Mouse (Mus musculus): ENCODE results near the gene Mrpl27. TPM values are rescaled to one million over a fixed set of nuclear protein-coding genes. Genes with fewer than 3 reads are reported as not detected.

Mrpl27 gene
- polyA plus RNA-seq, 1 experiment from 2014 or later = 81.4 TPM

- peaks cover 18% of the 10 kb centered on the region for H3K4me1 ChIP-seq (ENCODE audit: insufficient read depth)
- H3K9me3 ChIP-seq (ENCODE audit: low read length) = no peaks in the 10 kb centered on the region
- peak overlapping the region; percentile 67 for H3K4me2 ChIP-seq (ENCODE audit: low read depth, low read length)
- peaks cover 7% of the 10 kb centered on the region for H3K36me3 ChIP-seq (replicated peaks; ENCODE audit: insufficient read depth, low read length)
- TF ChIP-seq CTCF (IDR thresholded peaks at IDR 0.05; ENCODE audit: low read depth) (no peak), EP300 (IDR thresholded peaks at IDR 0.05; ENCODE audit: low read depth) (no peak)
- ATAC-seq (no peak), DNase-seq (no peak)
- no peak overlapping the region for H3K27ac ChIP-seq (ENCODE audit: low read depth)
- H3K9ac ChIP-seq (replicated peaks) = peak overlapping the region; percentile 67; the same call in 1 of the 2 replicates
- WGBS (ENCODE audit: insufficient replicate concordance) = 42% methylated on average over 8 of the region's 8 CpGs
- H3K27me3 ChIP-seq (ENCODE audit: insufficient read depth, low read length) = no peaks in the 10 kb centered on the region
- H3K4me3 ChIP-seq (ENCODE audit: low read depth, low read length) = peak overlapping the region; percentile 65
Measured at GRCm38 (mm10) chr11:94652973-94653372, 594 bp upstream of the Mrpl27 start.

DNA sequence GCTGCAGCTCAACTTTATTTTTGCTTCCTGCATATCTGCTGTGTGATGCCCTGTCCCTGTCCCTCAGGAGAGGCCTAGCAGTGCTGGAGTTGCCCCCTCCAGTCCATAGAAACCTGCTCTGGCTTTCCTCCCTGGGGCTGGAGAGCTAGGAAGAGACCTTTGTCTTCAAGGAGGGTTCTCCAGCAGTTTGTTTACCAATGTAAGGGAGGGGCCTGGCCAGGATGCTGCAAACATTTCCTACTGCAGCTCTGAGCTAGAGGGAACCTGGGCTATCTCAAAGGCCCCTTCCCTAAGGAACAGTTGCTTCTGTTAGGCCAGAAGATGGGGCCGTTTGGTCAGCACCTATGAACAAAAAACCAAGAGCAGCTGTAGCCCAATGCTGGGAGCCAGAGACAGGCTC lies 7.8 kb downstream of the Mrpl27 start:
- Histone ChIP-seq H3K4me3 (ENCODE audit: low read depth, low read length) (no peak overlapping the region), H3K9ac (replicated peaks) (no peak overlapping the region), H3K36me3 (replicated peaks; ENCODE audit: insufficient read depth, low read length) (peaks cover 25% of the 10 kb centered on the region), H3K9me3 (ENCODE audit: low read length) (no peaks in the 10 kb centered on the region), H3K4me2 (ENCODE audit: low read depth, low read length) (no peak overlapping the region), H3K4me1 (ENCODE audit: insufficient read depth) (no peaks in the 10 kb centered on the region), H3K27ac (ENCODE audit: low read depth) (no peak overlapping the region), H3K27me3 (ENCODE audit: insufficient read depth, low read length) (no peaks in the 10 kb centered on the region)
- TF ChIP-seq CTCF (IDR thresholded peaks at IDR 0.05; ENCODE audit: low read depth) (no peak), EP300 (IDR thresholded peaks at IDR 0.05; ENCODE audit: low read depth) (no peak)
- DNase-seq (no peak), ATAC-seq (no peak)
- 52% methylated on average over 1 of the region's 1 CpGs for WGBS (ENCODE audit: insufficient replicate concordance)

DNA sequence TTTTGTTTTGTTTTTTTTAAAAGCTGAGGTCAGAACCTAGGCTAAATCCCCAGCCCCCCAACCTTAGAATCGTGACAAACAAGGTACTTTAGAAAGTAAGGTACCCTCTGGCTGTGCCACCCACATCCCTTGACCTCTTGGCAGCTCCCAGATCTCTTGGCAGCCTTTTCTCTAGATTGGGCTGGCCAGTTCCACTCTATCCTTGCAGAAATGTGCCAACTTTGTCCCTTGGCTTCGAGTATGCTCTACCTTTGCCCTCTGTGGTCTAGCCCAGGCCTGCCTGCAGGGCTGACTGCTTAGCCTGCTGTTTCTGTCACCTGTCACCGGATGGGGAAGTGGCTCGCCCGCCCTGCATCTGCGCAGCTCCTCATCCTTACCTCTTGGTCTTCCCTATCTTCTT lies 11.7 kb downstream of the Mrpl27 start:
- TF ChIP-seq CTCF (IDR thresholded peaks at IDR 0.05; ENCODE audit: low read depth) (no peak), EP300 (IDR thresholded peaks at IDR 0.05; ENCODE audit: low read depth) (no peak)
- ATAC-seq = no peak
- H3K36me3 ChIP-seq (replicated peaks; ENCODE audit: insufficient read depth, low read length) = peaks cover 31% of the 10 kb centered on the region
- H3K4me1 ChIP-seq (ENCODE audit: insufficient read depth) = no peaks in the 10 kb centered on the region
- no peak overlapping the region for H3K9ac ChIP-seq (replicated peaks)
- no peak overlapping the region for H3K4me3 ChIP-seq (ENCODE audit: low read depth, low read length)
- H3K27me3 ChIP-seq (ENCODE audit: insufficient read depth, low read length) = no peaks in the 10 kb centered on the region
- H3K4me2 ChIP-seq (ENCODE audit: low read depth, low read length) = no peak overlapping the region
- H3K27ac ChIP-seq (ENCODE audit: low read depth) = no peak overlapping the region
- WGBS (ENCODE audit: insufficient replicate concordance) = 75% methylated on average over 6 of the region's 6 CpGs
- DNase-seq = no peak
- H3K9me3 ChIP-seq (ENCODE audit: low read length) = no peaks in the 10 kb centered on the region

DNA sequence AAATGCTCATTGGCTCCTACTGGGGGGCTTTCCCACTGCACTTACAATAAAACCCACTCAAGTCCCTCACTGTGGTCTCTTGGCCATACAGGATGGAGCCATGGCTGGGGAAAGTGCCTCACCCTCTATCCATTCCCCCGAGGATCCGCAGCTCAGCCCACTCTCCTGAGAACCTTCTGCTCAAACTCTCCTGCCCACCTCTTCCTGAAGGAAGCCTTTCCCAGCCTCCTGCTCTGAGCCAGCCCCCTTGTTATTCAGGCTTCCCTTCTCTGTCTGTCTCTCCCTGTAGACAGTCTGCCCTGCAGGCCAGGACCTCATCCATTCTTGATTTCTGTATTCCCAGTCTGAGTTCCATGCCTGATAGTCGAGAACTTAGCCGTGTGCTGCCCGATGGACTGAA lies 21.4 kb downstream of the Mrpl27 start:
- ATAC-seq (no peak), DNase-seq (no peak)
- H3K9me3 ChIP-seq (ENCODE audit: low read length) = no peaks in the 10 kb centered on the region
- 74% methylated on average over 5 of the region's 5 CpGs for WGBS (ENCODE audit: insufficient replicate concordance)
- H3K4me2 ChIP-seq (ENCODE audit: low read depth, low read length) = no peak overlapping the region
- TF ChIP-seq EP300 (IDR thresholded peaks at IDR 0.05; ENCODE audit: low read depth) (no peak), CTCF (IDR thresholded peaks at IDR 0.05; ENCODE audit: low read depth) (no peak)
- H3K36me3 ChIP-seq (replicated peaks; ENCODE audit: insufficient read depth, low read length) = peaks cover 1% of the 10 kb centered on the region; the same call in 1 of the 2 replicates
- no peak overlapping the region for H3K4me3 ChIP-seq (ENCODE audit: low read depth, low read length)
- no peaks in the 10 kb centered on the region for H3K27me3 ChIP-seq (ENCODE audit: insufficient read depth, low read length)
- H3K27ac ChIP-seq (ENCODE audit: low read depth) = no peak overlapping the region
- no peak overlapping the region for H3K9ac ChIP-seq (replicated peaks)
- H3K4me1 ChIP-seq (ENCODE audit: insufficient read depth) = 0 out of 2 replicates have a peak, but pooled peaks cover 8% of the 10 kb centered on the region

DNA sequence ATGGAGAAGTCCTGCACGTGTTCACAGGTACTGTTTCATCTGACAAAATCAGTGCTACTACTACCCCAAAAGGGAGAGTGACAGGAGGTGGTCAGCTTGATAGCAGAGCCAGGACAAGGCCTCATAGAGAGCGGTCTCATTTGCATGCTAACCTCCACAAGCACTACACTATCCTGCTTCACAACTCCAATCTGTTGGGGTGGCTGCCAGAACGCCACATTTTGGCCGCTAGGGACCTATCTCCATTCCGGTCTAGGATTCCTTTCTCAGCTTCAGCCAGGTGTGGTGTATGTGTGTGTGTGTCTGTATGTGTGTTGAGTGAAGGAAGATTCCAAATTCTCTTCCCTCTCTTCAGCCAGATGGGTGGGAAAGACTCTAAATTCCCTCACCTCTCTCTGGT lies 21.9 kb downstream of the Mrpl27 start:
- DNase-seq (no peak), ATAC-seq (no peak)
- Histone ChIP-seq H3K27ac (ENCODE audit: low read depth) (no peak overlapping the region), H3K4me1 (ENCODE audit: insufficient read depth) (0 out of 2 replicates have a peak, but pooled peaks cover 8% of the 10 kb centered on the region), H3K9ac (replicated peaks) (no peak overlapping the region), H3K4me2 (ENCODE audit: low read depth, low read length) (no peak overlapping the region), H3K9me3 (ENCODE audit: low read length) (no peaks in the 10 kb centered on the region), H3K27me3 (ENCODE audit: insufficient read depth, low read length) (no peaks in the 10 kb centered on the region), H3K4me3 (ENCODE audit: low read depth, low read length) (no peak overlapping the region), H3K36me3 (replicated peaks; ENCODE audit: insufficient read depth, low read length) (no peaks in the 10 kb centered on the region)
- TF ChIP-seq EP300 (IDR thresholded peaks at IDR 0.05; ENCODE audit: low read depth) (no peak), CTCF (IDR thresholded peaks at IDR 0.05; ENCODE audit: low read depth) (no peak)
- 74% methylated on average over 5 of the region's 5 CpGs for WGBS (ENCODE audit: insufficient replicate concordance)

DNA sequence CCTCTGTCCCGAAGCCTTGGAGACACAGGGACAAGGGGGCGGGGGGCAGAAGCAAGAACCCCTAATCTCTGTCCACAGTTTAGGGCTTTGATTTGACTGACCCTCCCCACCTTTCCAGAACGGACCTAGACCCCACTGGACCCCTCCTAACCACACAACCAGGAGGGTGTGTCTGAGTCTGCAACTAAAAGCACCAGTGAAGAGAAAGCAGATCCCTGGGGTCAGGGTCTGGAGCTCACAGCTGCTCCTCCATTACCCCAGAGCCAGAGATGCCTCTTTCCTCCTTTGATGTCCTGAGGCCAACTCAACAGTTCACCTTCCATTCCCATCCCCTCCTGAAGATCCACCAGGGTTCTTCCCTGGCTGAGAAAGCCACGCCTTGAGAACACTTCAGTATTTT lies 22.7 kb downstream of the Mrpl27 start:
- Histone ChIP-seq H3K27ac (ENCODE audit: low read depth) (no peak overlapping the region), H3K4me3 (ENCODE audit: low read depth, low read length) (peak overlapping the region; percentile 75), H3K27me3 (ENCODE audit: insufficient read depth, low read length) (no peaks in the 10 kb centered on the region), H3K4me1 (ENCODE audit: insufficient read depth) (0 out of 2 replicates have a peak, but pooled peaks cover 8% of the 10 kb centered on the region), H3K9ac (replicated peaks) (peak overlapping the region; percentile 86), H3K9me3 (ENCODE audit: low read length) (no peaks in the 10 kb centered on the region), H3K36me3 (replicated peaks; ENCODE audit: insufficient read depth, low read length) (no peaks in the 10 kb centered on the region), H3K4me2 (ENCODE audit: low read depth, low read length) (peak overlapping the region; percentile 78)
- WGBS (ENCODE audit: insufficient replicate concordance) = 55% methylated on average over 4 of the region's 4 CpGs
- no peak for TF ChIP-seq EP300 (IDR thresholded peaks at IDR 0.05; ENCODE audit: low read depth)
- TF ChIP-seq CTCF (IDR thresholded peaks at IDR 0.05; ENCODE audit: low read depth) = no peak
- ATAC-seq = no peak
- no peak for DNase-seq

All from liver, postnatal 0 days (tissue).